Mouse (Mus musculus) neural tube, embryonic 12.5 days (tissue): ENCODE data around the gene Cldn10. TPM values are rescaled to one million over a fixed set of nuclear protein-coding genes. Genes with fewer than 3 reads are reported as not detected.

ENCODE experiments used
- ATAC-seq: fragments of 200-750 bp; cut with Nextera tagmentation; 2 replicates; pipeline ENCODE4 v1.8.0; 2017; ENCODE audit warnings: low read depth, mild to moderate bottlenecking, moderate TSS enrichment, moderate library complexity; ENCODE audit not compliant: low FRiP score
- H3K27ac ChIP-seq: fragments of 300-500 bp; sonication (generic); 2 replicates; pipeline ENCODE4 v1.5.1; 2016
- H3K27me3 ChIP-seq: fragments of 300-500 bp; sonication (generic); replicated peaks from 2 replicates; pipeline ENCODE4 v1.6.1; 2016; ENCODE audit warnings: mild to moderate bottlenecking
- H3K36me3 ChIP-seq: fragments of 300-500 bp; sonication (generic); 2 replicates; pipeline ENCODE4 v1.6.1; 2016; ENCODE audit warnings: mild to moderate bottlenecking
- H3K4me1 ChIP-seq: fragments of 300-500 bp; sonication (generic); 2 replicates; pipeline ENCODE4 v1.6.1; 2016
- H3K4me2 ChIP-seq: fragments of 300-500 bp; sonication (generic); replicated peaks from 2 replicates; pipeline ENCODE4 v1.6.1; 2016; ENCODE audit warnings: mild to moderate bottlenecking
- H3K4me3 ChIP-seq: fragments of 300-500 bp; sonication (generic); 2 replicates; pipeline ENCODE4 v1.5.1; 2016
- H3K9ac ChIP-seq: fragments of 300-500 bp; sonication (generic); 2 replicates; pipeline ENCODE4 v1.6.1; 2016; ENCODE audit warnings: mild to moderate bottlenecking
- H3K9me3 ChIP-seq: fragments of 300-500 bp; sonication (generic); 2 replicates; pipeline ENCODE4 v1.6.1; 2016; ENCODE audit warnings: mild to moderate bottlenecking
- WGBS: fragments of 180-500 bp; shearing (Covaris S2); methylation state at CpG from one replicate; pipeline ENCODE4 v1.1.7; 2016; 5-methylcytosine and 5-hydroxymethylcytosine counted together
- polyA plus RNA-seq: library from polyadenylated mRNA; unstranded; fragments of >200 nt; fragmentation: Nextera tagmentation; extraction: Ambion mirVana; gene quantifications from 2 replicates; pipeline ENCODE4 v1.2.1, GENCODE M21; 2016

Cldn10 gene
- polyA plus RNA-seq, 1 experiment from 2014 or later: 0.66 TPM

DNA sequence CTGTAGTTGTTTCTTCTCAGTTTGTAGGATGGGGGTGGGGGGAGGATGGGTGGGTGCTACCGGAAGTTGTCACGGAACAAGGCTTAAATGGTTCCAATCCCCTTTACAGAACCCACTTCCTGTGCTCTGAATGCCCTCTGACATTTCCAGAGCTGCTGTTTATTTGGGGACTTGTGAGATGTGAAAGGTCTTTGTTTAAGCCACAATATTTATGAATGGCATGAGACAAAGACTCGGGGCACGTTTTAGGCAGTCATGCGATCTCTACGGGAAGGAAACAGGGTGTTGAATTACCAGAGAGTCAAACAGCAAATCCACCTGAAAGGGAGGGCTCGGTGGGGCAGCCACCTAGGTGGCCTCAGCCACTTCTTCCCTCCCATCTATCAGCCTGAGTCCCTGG lies 46.6 kb downstream of the Cldn10 start:
- H3K9me3 ChIP-seq: no peaks in the 10 kb centered on the region

DNA sequence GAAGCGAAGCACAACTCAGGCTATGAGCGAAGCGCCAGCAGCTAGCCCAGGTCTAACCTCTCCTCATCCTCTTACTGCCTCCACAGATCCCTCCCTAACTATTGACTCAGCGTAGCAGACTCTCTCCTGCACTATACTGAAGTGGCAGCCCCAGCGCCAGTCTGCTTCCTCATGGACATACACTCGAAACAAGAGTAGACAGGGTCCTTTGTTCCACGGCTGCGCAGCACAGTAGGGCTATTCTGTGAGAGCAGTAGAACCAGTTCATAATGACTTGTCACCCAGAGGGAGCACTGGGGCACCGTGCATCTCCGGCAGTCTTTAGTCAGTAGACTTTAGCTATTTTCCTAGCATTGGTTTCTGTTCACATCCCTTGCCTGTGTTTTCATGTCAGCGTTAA lies 48.4 kb downstream of the Cldn10 start:
- no peak overlapping the region for H3K27ac ChIP-seq
- 79% methylated on average over 11 of the region's 11 CpGs for WGBS
- H3K4me3 ChIP-seq: no peak overlapping the region
- H3K36me3 ChIP-seq: no peaks in the 10 kb centered on the region
- H3K9ac ChIP-seq: no peak overlapping the region
- H3K9me3 ChIP-seq: no peaks in the 10 kb centered on the region
- no peak overlapping the region for H3K4me2 ChIP-seq
- H3K4me1 ChIP-seq: no peaks in the 10 kb centered on the region
- no peaks in the 10 kb centered on the region for H3K27me3 ChIP-seq
- ATAC-seq: no peak

More for the DNA sequence above, 46.6 kb downstream of the Cldn10 start:
- H3K4me3 ChIP-seq: no peak overlapping the region
- no peaks in the 10 kb centered on the region for H3K27me3 ChIP-seq
- no peak overlapping the region for H3K27ac ChIP-seq
- no peaks in the 10 kb centered on the region for H3K36me3 ChIP-seq
- no peak overlapping the region for H3K9ac ChIP-seq
- H3K4me1 ChIP-seq: no peaks in the 10 kb centered on the region
- ATAC-seq: no peak
- no peak overlapping the region for H3K4me2 ChIP-seq
- WGBS: 10% methylated on average over 7 of the region's 7 CpGs

DNA sequence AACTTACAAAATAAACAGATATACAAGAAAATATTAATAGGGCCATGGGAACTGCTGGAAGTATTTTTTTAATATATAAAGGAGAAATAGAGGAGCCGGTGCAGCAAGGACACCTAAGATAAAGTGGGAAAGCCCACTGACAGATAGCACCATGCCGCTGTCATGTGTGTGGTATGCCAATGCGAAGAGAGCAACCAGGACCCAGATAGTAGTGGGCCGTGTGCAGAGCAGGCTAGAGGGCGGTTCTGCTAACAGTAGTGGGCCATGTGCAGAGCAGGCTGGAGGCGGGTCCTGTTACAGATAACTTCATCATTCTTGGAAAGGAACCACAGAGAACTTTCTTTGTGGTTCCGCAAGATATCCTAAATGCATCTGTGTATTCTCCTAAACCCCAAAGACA lies 49.0 kb downstream of the Cldn10 start:
- Histone ChIP-seq H3K4me2 (no peak overlapping the region), H3K27ac (no peak overlapping the region), H3K9ac (no peak overlapping the region), H3K36me3 (no peaks in the 10 kb centered on the region), H3K27me3 (no peaks in the 10 kb centered on the region), H3K4me1 (no peaks in the 10 kb centered on the region), H3K9me3 (no peaks in the 10 kb centered on the region), H3K4me3 (no peak overlapping the region)
- ATAC-seq: no peak
- 95% methylated on average over 7 of the region's 7 CpGs for WGBS

DNA sequence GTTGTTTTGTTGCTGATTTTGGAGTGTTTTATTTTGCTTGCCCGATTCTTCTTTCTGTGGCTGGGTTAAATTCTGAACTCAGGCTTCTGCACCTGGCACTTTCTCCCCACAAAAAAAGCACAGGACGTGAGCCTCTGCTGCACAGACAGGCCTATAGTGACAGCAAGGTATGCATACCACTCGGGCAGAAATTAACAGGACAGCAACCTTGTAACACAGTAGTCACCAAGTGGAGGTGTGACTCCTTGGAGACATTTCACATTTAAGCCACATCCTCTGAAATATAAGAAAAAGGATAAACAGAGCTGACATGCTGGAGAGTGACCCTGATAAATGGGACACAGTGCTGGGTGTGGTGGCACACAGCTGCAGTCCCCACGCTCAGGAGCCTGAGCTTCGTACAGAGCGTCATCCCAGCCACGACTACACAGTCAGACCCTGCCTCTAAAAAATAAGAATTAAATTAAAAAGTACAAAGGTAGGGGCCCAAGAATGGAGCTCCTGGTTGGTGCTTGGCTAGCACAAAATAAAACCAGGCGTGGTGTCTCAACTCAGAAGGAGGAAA lies 50.9 kb downstream of the Cldn10 start:
- no peaks in the 10 kb centered on the region for H3K36me3 ChIP-seq
- no peaks in the 10 kb centered on the region for H3K27me3 ChIP-seq
- no peaks in the 10 kb centered on the region for H3K9me3 ChIP-seq
- no peak for ATAC-seq
- no peak overlapping the region for H3K4me2 ChIP-seq
- H3K9ac ChIP-seq: no peak overlapping the region
- no peak overlapping the region for H3K4me3 ChIP-seq
- no peaks in the 10 kb centered on the region for H3K4me1 ChIP-seq
- WGBS: 76% methylated on average over 8 of the region's 8 CpGs
- H3K27ac ChIP-seq: no peak overlapping the region

DNA sequence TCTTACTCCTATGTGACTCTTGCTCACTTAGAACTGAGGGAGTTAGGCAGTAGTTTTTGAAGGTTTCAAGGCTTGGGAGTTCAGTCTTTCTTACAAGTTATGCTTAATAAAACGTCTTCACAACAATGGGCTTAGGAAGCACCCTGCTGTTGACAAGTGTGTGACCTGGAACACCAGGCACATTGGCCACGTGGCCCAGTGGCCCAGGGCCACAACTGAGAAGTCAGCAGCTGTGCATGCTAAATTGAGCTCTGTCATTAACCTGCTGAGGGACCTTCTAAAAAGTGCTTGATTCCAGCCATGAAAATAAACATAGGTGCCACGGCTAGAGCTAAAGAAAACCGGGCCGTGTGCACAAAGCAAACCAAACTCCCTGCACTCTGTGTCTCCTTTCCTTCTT lies 51.7 kb downstream of the Cldn10 start:
- H3K4me1 ChIP-seq: no peaks in the 10 kb centered on the region
- no peak for ATAC-seq
- no peak overlapping the region for H3K9ac ChIP-seq
- no peaks in the 10 kb centered on the region for H3K27me3 ChIP-seq
- no peak overlapping the region for H3K27ac ChIP-seq
- H3K4me2 ChIP-seq: no peak overlapping the region
- no peaks in the 10 kb centered on the region for H3K9me3 ChIP-seq
- WGBS: 48% methylated on average over 5 of the region's 5 CpGs
- no peaks in the 10 kb centered on the region for H3K36me3 ChIP-seq
- no peak overlapping the region for H3K4me3 ChIP-seq

DNA sequence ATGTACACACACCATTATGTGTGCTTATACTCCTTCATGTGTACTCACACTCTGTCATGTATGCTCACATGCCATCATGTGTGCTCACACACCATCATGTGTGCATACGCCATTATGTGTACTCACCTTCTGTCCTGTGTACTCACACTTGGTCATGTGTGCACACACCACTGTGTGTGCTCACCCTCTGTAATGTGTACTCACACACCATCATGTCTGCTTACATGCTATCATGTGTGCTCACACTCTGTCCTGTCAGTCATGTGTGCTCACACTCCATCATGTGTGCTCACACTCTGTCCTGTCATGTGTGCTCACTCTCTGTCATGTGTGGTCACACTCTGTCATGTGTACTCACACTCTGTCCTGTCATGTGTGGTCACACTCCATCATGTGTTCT lies 52.3 kb downstream of the Cldn10 start:
- H3K9ac ChIP-seq: no peak overlapping the region
- H3K4me3 ChIP-seq: no peak overlapping the region
- no peak overlapping the region for H3K27ac ChIP-seq
- no peak overlapping the region for H3K4me2 ChIP-seq
- 0 out of 2 replicates have a peak, but pooled peaks have one; percentile 21 for ATAC-seq
- 100% methylated on average over 1 of the region's 1 CpGs for WGBS
- H3K27me3 ChIP-seq: no peaks in the 10 kb centered on the region
- H3K36me3 ChIP-seq: no peaks in the 10 kb centered on the region
- H3K4me1 ChIP-seq: no peaks in the 10 kb centered on the region
- H3K9me3 ChIP-seq: no peaks in the 10 kb centered on the region

DNA sequence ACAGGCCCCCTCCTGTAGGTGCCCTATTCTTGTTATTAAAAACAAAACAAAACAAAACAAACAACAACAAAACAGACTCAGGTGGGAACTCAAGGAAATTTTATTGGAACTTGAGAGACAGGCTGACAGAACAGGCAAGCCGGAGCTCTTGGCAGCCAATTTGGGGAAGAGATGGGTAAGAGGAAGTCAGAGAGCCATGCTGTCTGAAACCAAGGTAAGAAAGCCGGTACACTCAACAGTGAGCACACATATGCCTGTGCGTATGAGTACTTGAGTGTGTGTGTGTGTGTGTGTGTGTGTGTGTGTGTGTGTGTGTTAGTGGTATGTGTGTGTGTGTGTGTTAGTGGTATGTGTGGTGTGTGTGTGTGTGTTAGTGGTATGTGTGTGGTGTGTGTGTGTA lies 54.6 kb downstream of the Cldn10 start:
- H3K27me3 ChIP-seq: no peaks in the 10 kb centered on the region
- 93% methylated on average over 3 of the region's 3 CpGs for WGBS
- no peak for ATAC-seq
- H3K4me3 ChIP-seq: no peak overlapping the region
- no peak overlapping the region for H3K9ac ChIP-seq
- no peak overlapping the region for H3K4me2 ChIP-seq
- no peaks in the 10 kb centered on the region for H3K4me1 ChIP-seq
- H3K36me3 ChIP-seq: no peaks in the 10 kb centered on the region
- no peak overlapping the region for H3K27ac ChIP-seq
- no peaks in the 10 kb centered on the region for H3K9me3 ChIP-seq

DNA sequence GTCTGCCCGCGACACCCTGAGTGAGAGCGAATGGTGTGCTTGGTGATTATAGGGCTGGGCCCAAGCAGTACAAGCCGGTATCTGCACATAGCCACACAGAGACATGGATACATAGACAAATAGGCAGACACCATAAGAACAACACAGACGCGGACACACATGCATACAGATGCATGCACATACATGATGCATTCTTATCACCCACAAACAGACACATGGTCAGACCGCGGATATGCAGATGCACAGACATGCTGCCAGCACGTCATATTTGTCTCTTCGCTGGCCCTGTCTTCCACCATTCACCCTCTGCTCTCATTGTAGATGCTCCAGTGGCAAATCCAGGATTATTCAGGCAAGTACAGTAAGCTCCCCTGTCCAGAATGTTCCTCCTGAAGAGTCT lies 59.1 kb downstream of the Cldn10 start:
- no peak overlapping the region for H3K27ac ChIP-seq
- H3K4me2 ChIP-seq: no peak overlapping the region
- no peaks in the 10 kb centered on the region for H3K4me1 ChIP-seq
- H3K9me3 ChIP-seq: no peaks in the 10 kb centered on the region
- no peaks in the 10 kb centered on the region for H3K36me3 ChIP-seq
- H3K4me3 ChIP-seq: no peak overlapping the region
- 95% methylated on average over 10 of the region's 10 CpGs for WGBS
- H3K9ac ChIP-seq: no peak overlapping the region
- no peaks in the 10 kb centered on the region for H3K27me3 ChIP-seq
- ATAC-seq: no peak

DNA sequence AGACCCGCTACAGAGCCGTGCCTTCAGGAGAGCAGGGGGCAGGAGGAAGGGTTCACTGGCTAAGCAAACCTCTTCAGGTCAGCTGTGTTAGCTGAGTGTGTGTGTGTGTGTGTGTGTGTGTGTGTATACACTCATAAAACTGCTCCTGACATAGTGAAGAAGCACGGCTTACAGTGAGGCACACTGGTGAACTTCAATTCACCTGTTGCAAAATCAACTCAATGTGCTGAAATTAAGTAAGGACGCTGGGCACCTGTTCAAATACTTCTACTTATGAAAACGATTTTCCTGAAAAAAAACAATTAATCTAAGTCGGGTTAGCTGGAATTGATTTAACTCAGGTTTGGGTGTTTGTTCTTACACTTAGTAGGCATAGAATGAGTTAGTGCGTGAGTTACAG lies 60.5 kb downstream of the Cldn10 start:
- no peak for ATAC-seq

DNA sequence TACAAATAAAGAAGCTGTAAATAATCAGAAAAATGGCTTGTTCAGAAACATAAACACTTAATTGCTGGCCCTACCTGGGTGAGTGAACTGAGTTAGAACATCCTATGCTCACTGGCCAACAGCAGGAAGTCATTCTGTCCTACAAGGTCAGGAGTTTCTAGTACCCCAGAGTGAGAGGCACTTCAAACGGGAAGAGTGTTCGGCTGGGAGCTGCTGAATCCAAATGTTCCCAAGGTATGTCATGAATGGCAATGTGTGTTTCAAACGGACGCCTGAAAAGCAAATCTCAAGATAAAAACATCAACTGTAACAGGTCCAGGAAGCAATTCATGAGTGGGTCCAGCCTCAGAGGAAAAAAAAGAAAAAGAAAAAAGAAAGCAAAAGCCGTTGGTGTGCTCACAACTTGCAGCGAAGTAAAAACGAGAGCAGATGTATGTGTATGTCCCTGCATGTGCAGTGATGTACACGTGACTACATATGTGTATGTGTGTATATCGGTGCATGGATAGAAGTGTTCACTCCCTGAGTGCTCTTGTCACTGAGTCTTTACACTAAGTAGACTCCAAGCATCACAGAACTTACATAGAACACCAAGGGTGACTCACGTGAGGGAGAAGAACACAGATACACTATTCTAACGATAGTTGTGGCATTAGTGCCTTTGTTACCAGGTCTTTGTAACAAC lies 62.4 kb downstream of the Cldn10 start:
- H3K4me2 ChIP-seq: no peak overlapping the region
- peaks cover 14% of the 10 kb centered on the region for H3K27me3 ChIP-seq
- H3K36me3 ChIP-seq: no peaks in the 10 kb centered on the region
- H3K4me1 ChIP-seq: peaks cover 11% of the 10 kb centered on the region
- no peak overlapping the region for H3K9ac ChIP-seq
- H3K27ac ChIP-seq: no peak overlapping the region
- ATAC-seq: no peak
- WGBS: 81% methylated on average over 11 of the region's 11 CpGs
- H3K4me3 ChIP-seq: no peak overlapping the region
- no peaks in the 10 kb centered on the region for H3K9me3 ChIP-seq

More for the DNA sequence above, 60.5 kb downstream of the Cldn10 start:
- Histone ChIP-seq H3K9ac (no peak overlapping the region), H3K9me3 (no peaks in the 10 kb centered on the region), H3K27ac (no peak overlapping the region), H3K36me3 (no peaks in the 10 kb centered on the region), H3K4me3 (no peak overlapping the region), H3K4me2 (no peak overlapping the region), H3K4me1 (no peaks in the 10 kb centered on the region), H3K27me3 (no peaks in the 10 kb centered on the region)
- 84% methylated on average over 7 of the region's 7 CpGs for WGBS

DNA sequence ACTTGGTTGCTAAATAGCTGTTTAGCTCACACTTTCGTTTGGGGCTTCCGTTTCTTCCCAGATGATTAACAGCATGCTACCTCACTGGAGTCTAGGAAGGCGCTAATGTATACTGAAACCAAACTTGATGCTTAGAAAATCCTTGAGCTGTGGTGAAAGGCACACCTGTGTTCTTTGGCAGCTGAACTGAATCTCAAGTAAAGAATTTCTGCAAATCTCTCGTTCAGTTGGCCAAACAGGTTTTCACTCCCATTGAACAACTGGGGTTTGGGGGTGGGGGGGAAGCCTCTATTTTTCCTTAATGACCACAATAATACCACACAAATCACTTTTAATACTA lies 63.0 kb downstream of the Cldn10 start:
- 70% methylated on average over 4 of the region's 4 CpGs for WGBS

DNA sequence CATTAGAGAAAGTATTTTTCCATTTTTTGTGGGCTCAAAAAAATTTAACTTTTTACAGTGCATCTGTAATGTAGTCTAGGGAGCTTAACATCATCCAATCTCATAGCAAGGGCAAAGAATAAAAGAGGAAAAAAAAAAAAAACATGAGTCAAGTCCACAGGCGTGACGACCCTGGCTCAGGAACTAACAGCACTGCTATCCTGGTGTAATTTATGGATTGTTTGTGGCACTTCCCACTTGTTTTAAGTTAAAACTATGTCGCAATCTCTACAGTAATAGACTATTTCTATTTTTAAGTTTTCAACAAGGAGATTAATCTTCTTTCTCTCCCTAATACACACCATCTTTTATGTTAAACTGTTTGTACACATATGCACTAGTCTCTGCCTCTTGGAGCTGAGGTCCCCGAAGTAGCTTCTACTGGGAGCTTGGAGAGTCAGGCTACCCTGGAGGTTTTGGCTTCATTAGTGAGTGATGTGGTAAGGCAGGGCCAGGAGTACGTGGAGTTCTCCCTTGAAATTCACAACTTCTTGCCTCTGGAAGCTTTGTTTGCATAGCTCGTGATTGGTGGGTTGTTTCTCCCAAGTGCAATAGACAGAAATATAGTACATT lies 63.9 kb downstream of the Cldn10 start:
- H3K4me2 ChIP-seq: no peak overlapping the region
- peaks cover 18% of the 10 kb centered on the region for H3K27me3 ChIP-seq
- peaks cover 14% of the 10 kb centered on the region for H3K4me1 ChIP-seq
- ATAC-seq: no peak
- WGBS: 66% methylated on average over 6 of the region's 6 CpGs
- H3K4me3 ChIP-seq: no peak overlapping the region
- no peak overlapping the region for H3K27ac ChIP-seq
- H3K36me3 ChIP-seq: no peaks in the 10 kb centered on the region
- H3K9me3 ChIP-seq: no peaks in the 10 kb centered on the region
- H3K9ac ChIP-seq: no peak overlapping the region

More for the DNA sequence above, 63.0 kb downstream of the Cldn10 start:
- Histone ChIP-seq H3K4me2 (no peak overlapping the region), H3K4me1 (peaks cover 14% of the 10 kb centered on the region), H3K27ac (no peak overlapping the region), H3K9ac (no peak overlapping the region), H3K36me3 (no peaks in the 10 kb centered on the region), H3K4me3 (no peak overlapping the region), H3K27me3 (peaks cover 14% of the 10 kb centered on the region), H3K9me3 (no peaks in the 10 kb centered on the region)
- ATAC-seq: no peak
